Mouse (Mus musculus): ENCODE measurements around the gene Tpcn2. TPM values are rescaled to one million over a fixed set of nuclear protein-coding genes. Genes with fewer than 3 reads are reported as not detected.
A peak's percentile ranks its signal among the peaks of the same experiment; 100 is the strongest.

Gene Tpcn2
- polyA plus RNA-seq, 1 experiment from 2014 or later: 5.7 TPM

DNA sequence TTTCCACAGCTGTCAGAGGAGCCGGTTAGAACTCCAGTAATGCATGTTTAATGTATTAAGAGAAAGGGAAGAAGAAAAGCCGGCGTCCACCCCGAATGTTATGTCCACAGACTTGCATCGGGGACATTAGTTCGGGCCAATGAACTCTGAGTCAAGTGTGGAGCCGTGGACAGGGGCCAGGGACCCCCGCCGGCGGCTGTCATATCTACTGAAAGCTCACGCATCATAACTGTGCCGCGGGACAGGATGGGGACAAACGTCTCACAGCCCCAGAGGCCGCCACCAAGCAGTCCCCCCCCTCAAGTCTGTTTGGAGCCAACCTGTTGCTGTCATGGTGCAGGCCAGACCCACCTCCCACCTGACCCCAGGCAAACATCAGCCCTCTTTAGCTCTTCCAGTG is 110.2 kb downstream of the Tpcn2 start:
- Histone ChIP-seq H3K4me3 (no peak overlapping the region), H3K9ac (no peak overlapping the region), H3K4me1 (peaks cover 17% of the 10 kb centered on the region), H3K4me2 (no peak overlapping the region), H3K27ac (replicated peaks) (no peak overlapping the region), H3K9me3 (no peaks in the 10 kb centered on the region), H3K36me3 (no peaks in the 10 kb centered on the region), H3K27me3 (replicated peaks) (peaks cover 10% of the 10 kb centered on the region; the same call in 1 of the 2 replicates)
- 63% methylated on average over 15 of the region's 15 CpGs for WGBS
- ATAC-seq (ENCODE audit: extremely low read depth, insufficient number of reproducible peaks, low FRiP score, low TSS enrichment): no peak

DNA sequence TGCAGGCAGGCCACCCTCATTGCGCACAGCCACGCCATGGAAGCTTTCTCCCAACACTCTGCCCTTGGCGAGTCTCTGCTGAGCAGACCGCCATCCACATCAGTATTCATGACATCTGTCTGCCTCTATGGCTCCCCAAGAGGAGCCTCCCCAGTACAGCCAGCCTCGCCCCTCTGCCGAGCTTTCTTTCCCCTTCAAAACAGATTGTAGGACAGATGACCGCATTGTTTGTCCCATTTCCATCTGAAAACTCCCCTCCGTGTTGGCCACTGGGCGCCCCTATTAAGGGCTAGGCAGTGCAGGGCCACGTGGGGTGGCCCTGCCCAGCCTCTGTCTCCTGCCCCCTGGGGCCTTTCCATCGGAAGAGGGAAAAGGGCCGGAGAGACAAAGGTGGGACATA is 110.7 kb downstream of the Tpcn2 start:
- Histone ChIP-seq H3K4me1 (peaks cover 17% of the 10 kb centered on the region), H3K4me3 (no peak overlapping the region), H3K36me3 (no peaks in the 10 kb centered on the region), H3K9me3 (no peaks in the 10 kb centered on the region), H3K27ac (replicated peaks) (no peak overlapping the region), H3K9ac (no peak overlapping the region), H3K4me2 (no peak overlapping the region; the same call in 1 of the 2 replicates), H3K27me3 (replicated peaks) (peaks cover 10% of the 10 kb centered on the region; the same call in 1 of the 2 replicates)
- ATAC-seq (ENCODE audit: extremely low read depth, insufficient number of reproducible peaks, low FRiP score, low TSS enrichment): no peak
- 19% methylated on average over 12 of the region's 12 CpGs for WGBS

DNA sequence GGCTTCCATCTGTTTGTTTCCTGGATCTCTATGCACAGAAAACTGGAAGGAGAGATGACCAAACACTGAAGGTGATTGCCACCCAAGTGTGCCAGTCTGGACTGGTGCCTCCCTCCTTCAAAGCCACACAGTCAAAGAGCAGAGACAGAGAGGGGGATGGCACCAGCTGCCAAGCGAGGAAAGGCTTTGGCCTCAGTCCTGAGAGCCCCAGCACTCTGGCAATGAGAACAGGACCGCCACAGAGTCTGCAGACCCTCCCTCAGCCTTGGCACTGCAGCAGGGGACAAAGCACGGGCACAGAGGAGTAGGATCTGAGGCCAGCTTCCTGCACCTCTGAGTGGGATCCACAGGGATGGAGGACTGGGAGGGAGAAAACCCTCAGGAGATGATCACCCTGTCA is 114.1 kb downstream of the Tpcn2 start:
- Histone ChIP-seq H3K4me3 (no peak overlapping the region), H3K9ac (no peak overlapping the region), H3K36me3 (no peaks in the 10 kb centered on the region), H3K9me3 (no peaks in the 10 kb centered on the region), H3K27ac (replicated peaks) (no peak overlapping the region), H3K4me1 (peaks cover 7% of the 10 kb centered on the region), H3K27me3 (replicated peaks) (peaks cover 15% of the 10 kb centered on the region; the same call in 1 of the 2 replicates), H3K4me2 (no peak overlapping the region)
- ATAC-seq (ENCODE audit: extremely low read depth, insufficient number of reproducible peaks, low FRiP score, low TSS enrichment): no peak
- WGBS: 63% methylated on average over 3 of the region's 3 CpGs

DNA sequence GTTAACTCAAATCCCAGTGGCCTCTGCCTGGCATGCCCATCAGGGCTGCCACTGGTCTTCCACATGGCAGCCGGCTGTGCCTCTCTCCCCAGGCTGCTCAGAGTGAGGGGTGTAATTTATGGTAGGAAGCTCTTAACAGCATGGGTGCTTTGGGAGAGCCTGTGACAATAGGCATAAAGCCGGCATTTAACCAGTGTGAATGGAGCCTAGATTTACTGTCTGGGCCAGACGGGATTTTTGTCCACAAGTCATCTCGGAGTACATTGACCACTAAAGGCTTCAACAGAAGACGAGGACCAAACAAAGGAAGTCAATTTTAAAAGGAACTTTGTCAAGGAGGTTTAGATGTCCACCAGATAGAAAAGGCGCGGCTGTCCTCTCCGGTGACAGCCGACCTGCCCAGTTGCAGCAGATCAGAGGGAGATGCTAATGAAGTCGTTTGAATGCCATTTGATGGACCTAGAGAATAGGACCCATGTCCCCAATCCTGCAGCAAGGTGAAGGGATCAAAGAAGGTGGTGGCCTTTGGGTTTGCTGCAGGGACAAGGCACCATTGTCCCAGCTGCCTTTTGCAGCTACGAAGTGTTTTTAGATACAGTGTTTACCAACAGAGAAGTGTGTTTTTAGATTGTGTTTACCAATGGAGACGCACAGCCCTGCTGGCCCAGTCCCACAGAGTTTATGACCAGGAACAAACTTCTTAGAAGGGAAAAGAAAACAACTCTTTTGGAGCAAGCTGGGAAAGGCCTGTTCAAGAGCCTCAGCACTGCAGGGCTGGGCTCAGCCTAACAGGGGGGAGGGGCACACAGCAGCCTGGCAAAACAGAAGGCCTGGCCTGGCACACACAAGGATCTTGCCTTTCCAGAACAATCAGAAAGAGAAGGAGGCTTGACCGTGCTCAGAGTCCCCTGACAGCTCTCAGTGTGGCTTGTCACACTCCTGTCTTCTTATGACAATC is 124.2 kb downstream of the Tpcn2 start:
- H3K36me3 ChIP-seq: no peaks in the 10 kb centered on the region
- H3K4me1 ChIP-seq: peaks cover 11% of the 10 kb centered on the region
- no peaks in the 10 kb centered on the region for H3K9me3 ChIP-seq
- 63% methylated on average over 13 of the region's 13 CpGs for WGBS
- H3K27me3 ChIP-seq (replicated peaks): no peaks in the 10 kb centered on the region
- H3K27ac ChIP-seq (replicated peaks): peak overlapping the region; percentile 57
- no peak overlapping the region for H3K4me3 ChIP-seq
- peak overlapping the region; percentile 55 for H3K9ac ChIP-seq
- H3K4me2 ChIP-seq: no peak overlapping the region
- ATAC-seq (ENCODE audit: extremely low read depth, insufficient number of reproducible peaks, low FRiP score, low TSS enrichment): no peak

DNA sequence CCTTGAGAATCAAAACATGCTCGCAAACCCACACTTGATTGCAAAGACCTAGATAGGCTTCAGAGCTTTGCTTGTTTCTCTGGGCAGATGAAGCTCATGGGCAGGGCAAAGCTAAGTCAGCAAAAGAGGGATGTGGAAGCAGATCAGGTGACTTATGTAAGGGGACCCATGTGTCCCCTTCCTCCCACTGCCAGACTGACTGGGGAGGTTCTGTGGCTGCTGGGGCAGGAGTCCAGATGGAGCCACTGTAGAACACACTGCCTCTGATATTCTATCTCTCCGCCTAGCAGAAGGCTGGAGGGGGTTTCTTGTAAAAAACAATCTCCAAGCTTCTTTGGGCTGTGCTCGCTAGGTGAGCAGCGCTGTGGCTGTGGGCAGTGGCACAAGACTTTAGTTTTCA is 128.1 kb downstream of the Tpcn2 start:
- H3K27me3 ChIP-seq (replicated peaks): 0 out of 2 replicates have a peak, but pooled peaks cover 4% of the 10 kb centered on the region
- no peaks in the 10 kb centered on the region for H3K9me3 ChIP-seq
- no peak overlapping the region for H3K4me3 ChIP-seq
- no peak for ATAC-seq (ENCODE audit: extremely low read depth, insufficient number of reproducible peaks, low FRiP score, low TSS enrichment)
- WGBS: 70% methylated on average over 4 of the region's 4 CpGs
- no peaks in the 10 kb centered on the region for H3K36me3 ChIP-seq
- no peak overlapping the region for H3K27ac ChIP-seq (replicated peaks)
- no peak overlapping the region for H3K9ac ChIP-seq
- no peak overlapping the region for H3K4me2 ChIP-seq
- peaks cover 11% of the 10 kb centered on the region for H3K4me1 ChIP-seq

DNA sequence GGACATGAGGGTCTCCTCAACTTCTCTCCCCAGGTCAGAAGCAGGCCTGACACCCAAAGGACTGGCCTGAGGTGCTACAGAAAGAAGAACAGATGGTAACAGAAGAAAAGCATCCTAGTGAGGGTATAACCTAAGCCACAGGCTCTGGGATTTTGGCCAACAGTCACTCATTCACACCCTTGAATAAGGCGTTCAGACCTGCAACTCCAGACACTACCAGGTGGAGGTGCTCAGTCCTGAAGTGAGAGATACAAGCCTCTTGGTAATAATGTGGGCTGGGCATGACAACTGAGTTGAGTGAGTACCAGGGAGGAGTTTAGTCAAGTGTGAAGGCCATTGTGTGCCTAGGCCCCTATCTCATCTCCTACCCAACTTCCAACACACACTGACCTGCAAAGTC is 129.7 kb downstream of the Tpcn2 start:
- WGBS: 58% methylated on average over 1 of the region's 1 CpGs
- Histone ChIP-seq H3K9ac (no peak overlapping the region), H3K9me3 (no peaks in the 10 kb centered on the region), H3K4me3 (no peak overlapping the region), H3K36me3 (no peaks in the 10 kb centered on the region), H3K27ac (replicated peaks) (no peak overlapping the region), H3K4me2 (no peak overlapping the region), H3K27me3 (replicated peaks) (0 out of 2 replicates have a peak, but pooled peaks cover 4% of the 10 kb centered on the region), H3K4me1 (no peaks in the 10 kb centered on the region)
- ATAC-seq (ENCODE audit: extremely low read depth, insufficient number of reproducible peaks, low FRiP score, low TSS enrichment): no peak

DNA sequence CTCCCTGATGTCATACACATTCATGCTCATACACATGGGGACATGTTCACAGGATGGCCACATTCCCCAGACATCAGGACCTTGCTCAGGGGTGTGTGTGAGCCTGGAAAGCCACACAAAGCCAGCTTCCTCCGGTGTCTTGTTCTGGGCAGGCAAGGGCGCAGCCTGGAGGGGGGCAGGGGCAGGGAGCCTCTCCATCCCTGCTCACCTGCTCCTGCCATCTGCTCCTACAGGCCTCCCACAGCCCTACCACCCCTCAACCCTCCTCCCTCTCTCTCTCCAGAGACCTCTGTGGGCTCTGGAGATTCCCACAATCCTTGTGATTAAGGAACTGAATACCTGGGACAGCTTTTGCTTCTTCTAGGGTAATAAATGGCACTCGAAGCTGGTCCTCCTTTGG is 132.0 kb downstream of the Tpcn2 start:
- H3K4me3 ChIP-seq: no peak overlapping the region
- H3K4me1 ChIP-seq: no peaks in the 10 kb centered on the region
- H3K27me3 ChIP-seq (replicated peaks): 0 out of 2 replicates have a peak, but pooled peaks cover 4% of the 10 kb centered on the region
- WGBS: 68% methylated on average over 3 of the region's 3 CpGs
- no peak overlapping the region for H3K9ac ChIP-seq
- 0 out of 2 replicates have a peak, but pooled peaks cover 5% of the 10 kb centered on the region for H3K9me3 ChIP-seq
- no peak for ATAC-seq (ENCODE audit: extremely low read depth, insufficient number of reproducible peaks, low FRiP score, low TSS enrichment)
- H3K27ac ChIP-seq (replicated peaks): no peak overlapping the region
- no peak overlapping the region for H3K4me2 ChIP-seq
- no peaks in the 10 kb centered on the region for H3K36me3 ChIP-seq

DNA sequence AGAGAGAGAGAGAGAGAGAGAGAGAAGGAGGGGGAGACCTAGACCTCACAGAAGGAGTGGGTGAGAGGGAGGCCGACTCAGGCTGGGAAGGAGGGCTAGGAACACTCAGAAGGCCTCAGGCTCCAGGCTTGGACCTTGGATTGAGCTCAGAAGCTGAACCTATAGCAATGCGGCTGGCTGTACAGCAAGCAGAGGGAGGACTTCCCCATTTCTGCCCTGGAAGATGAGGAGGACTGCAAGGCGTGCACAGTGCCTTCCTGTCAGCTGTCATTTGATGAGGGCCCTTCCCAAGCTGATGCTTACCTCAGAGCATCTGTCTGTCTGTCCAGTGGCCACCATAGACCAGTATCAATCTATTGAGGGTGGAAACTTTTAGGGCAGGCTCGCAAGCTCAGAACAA is 134.9 kb downstream of the Tpcn2 start:
- no peaks in the 10 kb centered on the region for H3K4me1 ChIP-seq
- 0 out of 2 replicates have a peak, but pooled peaks cover 5% of the 10 kb centered on the region for H3K9me3 ChIP-seq
- H3K9ac ChIP-seq: no peak overlapping the region
- no peaks in the 10 kb centered on the region for H3K36me3 ChIP-seq
- H3K27me3 ChIP-seq (replicated peaks): 0 out of 2 replicates have a peak, but pooled peaks cover 4% of the 10 kb centered on the region
- ATAC-seq (ENCODE audit: extremely low read depth, insufficient number of reproducible peaks, low FRiP score, low TSS enrichment): no peak
- H3K4me3 ChIP-seq: no peak overlapping the region
- WGBS: 80% methylated on average over 4 of the region's 4 CpGs
- no peak overlapping the region for H3K27ac ChIP-seq (replicated peaks)
- H3K4me2 ChIP-seq: no peak overlapping the region

DNA sequence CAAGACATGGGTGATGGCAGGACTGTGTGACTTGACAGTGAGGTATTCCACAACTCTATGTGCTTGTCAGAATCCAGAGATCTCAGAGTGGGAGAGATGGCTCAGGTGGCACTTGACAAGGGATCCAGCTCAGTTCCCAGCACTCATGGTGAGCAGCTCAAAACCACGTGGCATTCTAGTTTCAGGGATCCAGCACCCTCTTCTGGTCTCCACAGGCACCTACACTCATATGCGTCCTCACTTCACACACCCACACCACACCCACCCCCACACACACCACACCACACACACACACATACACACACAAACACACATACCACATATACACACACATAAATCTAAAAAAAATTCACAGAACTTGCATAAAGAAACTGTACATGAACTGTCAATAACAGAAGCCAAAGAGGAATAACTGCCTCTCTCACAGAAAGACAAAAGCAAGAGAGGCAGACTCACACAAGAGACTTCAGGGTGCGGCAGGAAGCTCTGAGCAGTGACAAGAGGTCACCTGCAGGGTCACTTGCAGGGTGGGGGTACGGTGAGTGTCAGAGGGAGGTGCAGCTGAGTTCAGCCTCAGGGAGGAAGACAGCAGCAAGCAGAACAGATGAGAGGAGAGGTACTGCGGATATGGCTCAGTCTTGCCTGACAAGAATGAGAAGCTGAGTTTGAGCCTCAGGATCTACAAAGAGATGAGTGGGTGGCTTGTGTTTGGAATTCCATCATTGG is 135.7 kb downstream of the Tpcn2 start:
- Histone ChIP-seq H3K36me3 (no peaks in the 10 kb centered on the region), H3K9me3 (0 out of 2 replicates have a peak, but pooled peaks cover 5% of the 10 kb centered on the region), H3K27ac (replicated peaks) (no peak overlapping the region), H3K4me1 (no peaks in the 10 kb centered on the region), H3K27me3 (replicated peaks) (0 out of 2 replicates have a peak, but pooled peaks cover 4% of the 10 kb centered on the region), H3K4me2 (no peak overlapping the region), H3K9ac (no peak overlapping the region), H3K4me3 (no peak overlapping the region)
- ATAC-seq (ENCODE audit: extremely low read depth, insufficient number of reproducible peaks, low FRiP score, low TSS enrichment): no peak
- WGBS: 77% methylated on average over 5 of the region's 5 CpGs

DNA sequence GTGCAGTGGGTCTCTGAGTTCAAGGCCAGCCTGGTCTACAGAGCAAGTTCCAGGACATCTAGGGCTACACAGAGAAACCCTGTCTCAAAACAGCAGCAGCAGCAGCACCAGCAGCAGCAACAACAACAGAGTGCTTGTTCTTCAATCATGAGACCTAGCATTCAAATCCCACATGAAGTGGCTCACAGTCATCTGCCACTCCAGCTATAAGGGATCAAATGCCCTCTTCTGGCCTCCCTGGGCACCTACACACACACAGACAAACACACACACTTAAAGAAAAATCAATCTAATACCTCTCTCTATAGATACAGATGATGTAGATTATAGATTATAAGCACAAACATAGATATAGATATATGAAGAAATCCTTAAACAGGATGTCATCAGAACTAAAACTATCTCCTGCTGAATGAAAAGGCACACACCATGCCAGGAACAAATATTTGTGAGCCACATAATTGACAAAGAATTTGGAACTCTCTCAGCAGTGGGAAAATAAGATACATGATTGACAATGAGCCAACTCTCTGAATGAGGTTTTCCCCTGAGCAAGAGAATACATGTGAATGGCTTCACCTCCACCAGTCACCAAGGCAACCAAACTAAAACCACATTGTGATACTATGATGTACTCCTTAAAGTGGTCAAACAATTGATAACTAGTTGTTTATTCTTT is 137.4 kb downstream of the Tpcn2 start:
- H3K9me3 ChIP-seq: 0 out of 2 replicates have a peak, but pooled peaks cover 5% of the 10 kb centered on the region
- no peak overlapping the region for H3K4me3 ChIP-seq
- ATAC-seq (ENCODE audit: extremely low read depth, insufficient number of reproducible peaks, low FRiP score, low TSS enrichment): no peak
- no peaks in the 10 kb centered on the region for H3K27me3 ChIP-seq (replicated peaks)
- H3K9ac ChIP-seq: no peak overlapping the region
- H3K36me3 ChIP-seq: no peaks in the 10 kb centered on the region
- H3K27ac ChIP-seq (replicated peaks): no peak overlapping the region
- H3K4me1 ChIP-seq: no peaks in the 10 kb centered on the region
- H3K4me2 ChIP-seq: no peak overlapping the region

DNA sequence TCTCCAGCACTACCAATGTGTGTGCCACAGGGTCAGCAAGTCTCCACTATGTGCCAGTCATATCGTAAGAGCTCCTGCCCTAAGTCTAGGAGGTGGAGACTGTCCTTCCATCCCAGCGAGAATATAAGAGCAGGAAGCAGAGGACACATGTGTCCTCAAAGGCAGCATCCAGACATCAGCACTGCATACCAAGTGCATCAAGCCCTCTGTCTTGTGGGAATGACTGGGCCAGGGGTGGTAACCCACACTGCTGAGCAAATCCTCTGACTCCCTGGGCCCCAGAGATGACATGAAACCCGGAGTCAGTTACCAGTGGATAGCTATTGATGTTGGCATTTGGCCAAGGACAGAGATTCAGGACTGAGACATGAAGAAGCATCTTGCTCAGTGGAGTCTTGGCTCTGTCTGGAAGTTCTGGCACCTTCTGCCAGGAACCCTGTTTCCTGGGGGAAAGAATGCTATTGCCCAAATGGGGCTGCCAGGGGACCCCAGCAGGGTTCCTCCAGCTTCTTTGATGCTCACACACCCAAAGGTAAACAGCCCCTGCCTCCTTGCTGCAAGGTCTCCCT is 140.2 kb downstream of the Tpcn2 start:
- Histone ChIP-seq H3K9me3 (peaks cover 11% of the 10 kb centered on the region; the same call in 1 of the 2 replicates), H3K4me2 (no peak overlapping the region), H3K4me1 (no peaks in the 10 kb centered on the region), H3K9ac (no peak overlapping the region), H3K4me3 (no peak overlapping the region), H3K36me3 (no peaks in the 10 kb centered on the region), H3K27me3 (replicated peaks) (no peaks in the 10 kb centered on the region), H3K27ac (replicated peaks) (no peak overlapping the region)
- 51% methylated on average over 3 of the region's 3 CpGs for WGBS
- no peak for ATAC-seq (ENCODE audit: extremely low read depth, insufficient number of reproducible peaks, low FRiP score, low TSS enrichment)

Data from heart, embryonic 13.5 days (tissue).